Mouse (Mus musculus) ES-E14 (cell line): Measurements from ENCODE around the gene Add3.

Experiments used
- HCFC1 ChIP-seq: IDR thresholded peaks from 2 replicates; pipeline ENCODE4 v1.6.1; 2012; ENCODE audit warnings: low read length, inconsistent platforms, borderline replicate concordance; ENCODE audit not compliant: insufficient read depth
- MAFK ChIP-seq: IDR thresholded peaks from 2 replicates; pipeline ENCODE4 v1.6.1; 2014; ENCODE audit warnings: mild to moderate bottlenecking, low read depth, low read length, inconsistent platforms; ENCODE audit not compliant: insufficient read depth
- ZC3H11A ChIP-seq: IDR thresholded peaks from 2 replicates; pipeline ENCODE4 v1.6.1; 2012; ENCODE audit warnings: low read depth, mild to moderate bottlenecking, inconsistent platforms, low read length, borderline replicate concordance
- ZNF384 ChIP-seq: IDR thresholded peaks from 2 replicates; pipeline ENCODE4 v1.6.1; 2012; ENCODE audit warnings: low read depth, low read length, inconsistent platforms

DNA sequence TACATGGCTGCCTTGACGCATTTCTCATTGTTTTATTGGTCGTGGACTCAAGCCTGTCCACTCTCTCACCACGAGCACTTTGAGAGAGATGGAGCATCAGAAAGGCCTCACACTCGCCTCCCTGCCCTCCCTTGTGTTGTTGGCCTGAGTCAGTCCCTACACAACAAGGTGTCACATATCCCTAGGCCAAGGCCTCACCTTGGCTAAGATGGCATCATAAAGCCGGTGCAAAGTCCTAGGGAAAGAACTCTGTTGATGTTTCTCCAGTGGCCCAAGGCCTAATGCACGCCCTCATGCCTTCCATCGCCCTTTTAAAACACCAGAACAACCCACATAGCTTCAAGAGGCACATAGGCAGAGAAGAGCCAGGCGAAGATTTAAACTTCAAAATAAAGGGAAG lies 140.0 kb downstream of the Add3 start:
- TF ChIP-seq ZNF384 (no peak), ZC3H11A (no peak), HCFC1 (no peak), MAFK (no peak)
